Mouse (Mus musculus) spleen, postnatal 10 days (tissue): ENCODE results near the gene Larp4b.
A peak's percentile ranks its signal among the peaks of the same experiment; 100 is the strongest.

Experiments used
- DNase-seq, 2 experiments: peaks; one replicate each; pipeline ENCODE4 v3.0.0; 2021 to 2022; ENCODE audit warnings: low spot score in 2 of 2

Gene Larp4b

DNA sequence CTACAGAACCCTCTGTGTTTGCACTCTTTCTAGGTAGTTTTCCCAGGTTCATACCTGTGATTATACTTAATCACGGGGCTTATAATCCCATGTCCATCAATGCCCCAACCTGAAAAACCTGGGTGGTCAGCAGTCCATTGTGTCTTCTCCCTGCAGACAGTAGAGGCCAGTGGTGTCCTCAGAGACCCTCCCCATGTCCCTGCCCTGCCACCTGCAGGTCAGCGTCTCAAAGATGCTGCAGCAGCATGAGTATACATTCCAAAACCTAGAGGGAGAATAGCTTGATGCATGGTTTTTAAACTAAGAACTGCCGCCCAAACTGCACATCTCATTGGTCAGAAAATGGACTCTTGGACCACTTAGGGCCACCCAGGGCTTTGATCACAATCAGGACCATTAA lies 85.0 kb downstream of the Larp4b start:
- DNase-seq: no peak

DNA sequence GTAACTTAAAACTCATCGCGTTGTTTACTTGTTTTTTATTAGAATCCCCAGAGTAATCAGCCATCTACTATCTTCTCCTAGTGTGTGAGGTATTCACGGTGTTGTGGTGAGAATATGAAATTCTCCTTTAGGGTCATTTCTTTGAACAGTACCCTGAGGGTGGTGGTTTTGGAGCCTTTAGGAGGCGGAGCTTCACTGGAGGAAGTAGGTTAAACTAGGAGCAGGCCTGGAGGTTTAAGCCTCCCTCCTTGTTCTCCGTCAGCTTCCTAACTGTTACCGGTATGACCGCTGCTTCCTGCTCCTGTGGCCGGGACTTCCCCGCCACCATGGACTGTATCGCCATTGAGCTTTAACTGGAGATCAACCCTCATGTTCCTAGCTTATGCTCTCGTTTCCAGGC lies 86.5 kb downstream of the Larp4b start:
- no peak for DNase-seq

DNA sequence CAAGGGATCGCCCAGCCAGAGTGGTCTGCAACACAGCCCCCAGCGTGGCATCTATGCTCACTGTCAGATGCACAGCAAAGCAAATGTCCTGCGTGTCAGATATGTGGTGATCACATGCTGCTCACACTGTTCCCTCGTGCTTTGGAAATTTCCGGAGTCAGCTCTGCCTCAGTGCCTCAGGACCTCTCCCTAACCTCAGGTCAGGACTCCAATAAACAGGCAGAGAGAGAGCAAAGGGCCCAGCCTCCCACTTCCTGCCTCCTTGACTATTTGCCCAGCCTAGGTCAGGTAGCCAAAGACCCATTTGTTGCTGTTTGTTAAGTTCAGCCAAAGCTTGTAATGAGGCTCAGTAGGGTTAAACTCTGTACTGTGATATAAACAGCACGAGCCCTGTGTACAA lies 87.4 kb downstream of the Larp4b start:
- DNase-seq: no peak

GRCm38 (mm10) chr13:9181666-9182264 lies 88.1 kb downstream of the Larp4b start:
- DNase-seq: peak; percentile 36 to 84

GRCm38 (mm10) chr13:9184281-9184680 lies 90.6 kb downstream of the Larp4b start:
- peak in 1 of 2 experiments; percentile 10 for DNase-seq

- peak in 1 of 2 experiments; percentile 4 for DNase-seq
Observed at GRCm38 (mm10) chr13:9184716-9185115, 91.0 kb downstream of the Larp4b start.

DNA sequence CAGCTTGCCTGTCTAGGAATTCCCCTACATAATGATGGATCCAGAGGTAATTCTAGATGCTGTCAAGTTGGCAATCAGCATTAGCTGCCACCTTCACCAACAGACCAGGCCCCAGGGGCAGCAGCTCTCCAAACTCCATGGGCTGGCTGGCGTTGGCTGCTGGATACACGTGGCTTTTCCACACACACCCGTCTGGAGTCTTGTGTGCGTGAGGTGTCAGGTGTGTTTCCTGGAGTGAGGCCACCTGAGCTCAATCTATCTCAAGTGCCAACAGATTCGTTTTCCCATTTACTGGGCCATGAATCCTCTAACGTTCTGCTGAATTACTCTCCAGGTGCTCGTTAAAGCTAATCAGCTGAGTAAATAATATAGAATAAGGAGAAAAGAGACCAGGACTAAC lies 93.5 kb downstream of the Larp4b start:
- peak in 1 of 2 experiments; percentile 6 for DNase-seq

DNA sequence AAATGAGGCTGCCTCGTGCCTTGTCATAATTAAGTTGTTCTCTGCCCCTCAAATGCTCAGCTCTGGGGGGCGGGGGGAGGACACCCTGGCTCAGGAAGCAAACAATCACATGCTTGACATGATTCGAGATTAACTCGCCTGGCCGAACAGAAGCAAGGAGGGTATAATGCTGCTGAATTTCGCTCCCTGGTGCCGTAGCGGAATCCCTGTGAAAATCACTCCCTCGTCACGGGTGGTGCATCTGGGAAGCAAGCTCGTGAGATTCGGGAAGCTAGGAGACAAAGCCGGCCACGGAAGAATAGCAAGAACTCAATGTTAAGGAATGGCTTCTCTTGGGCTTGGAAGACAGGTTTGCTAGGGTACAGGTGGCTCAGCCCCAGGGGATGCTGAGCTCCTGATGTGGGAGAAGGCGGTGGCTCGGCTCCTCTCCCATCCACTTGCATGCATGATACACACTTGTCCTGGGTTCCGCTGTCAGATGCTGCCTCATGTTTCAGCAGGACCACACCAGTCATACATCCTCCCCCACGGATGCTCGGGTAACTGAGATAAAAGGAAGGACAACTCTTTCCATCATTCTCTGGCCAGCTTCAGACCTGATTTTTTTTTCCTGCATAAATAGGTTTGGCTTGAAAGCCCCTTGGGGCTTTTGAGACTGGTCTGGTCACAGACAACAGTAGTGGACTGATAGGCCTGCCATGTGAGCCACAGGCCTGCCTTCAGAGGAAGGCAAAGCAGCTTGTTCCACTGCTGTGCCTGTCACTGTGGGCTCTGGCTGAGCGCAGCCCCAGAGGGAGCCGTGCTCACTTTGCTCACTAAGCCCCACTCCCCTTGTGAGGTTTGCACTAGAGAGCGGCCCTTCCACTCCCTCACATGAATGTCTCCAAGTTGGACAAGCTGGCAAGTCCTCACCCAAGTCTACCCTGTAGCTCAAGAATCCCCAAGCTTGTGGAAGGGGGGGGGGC lies 94.2 kb downstream of the Larp4b start:
- peak in 1 of 2 experiments; percentile 10 for DNase-seq

GRCm38 (mm10) chr13:9189481-9189880 lies 95.8 kb downstream of the Larp4b start:
- DNase-seq: peak in 1 of 2 experiments; percentile 6

- peak in 1 of 2 experiments; percentile 13 for DNase-seq
Observed at GRCm38 (mm10) chr13:9191172-9192140, 97.8 kb downstream of the Larp4b start.

- DNase-seq: peak in 1 of 2 experiments; percentile 9
Observed at GRCm38 (mm10) chr13:9192797-9193330, 99.2 kb downstream of the Larp4b start.

DNA sequence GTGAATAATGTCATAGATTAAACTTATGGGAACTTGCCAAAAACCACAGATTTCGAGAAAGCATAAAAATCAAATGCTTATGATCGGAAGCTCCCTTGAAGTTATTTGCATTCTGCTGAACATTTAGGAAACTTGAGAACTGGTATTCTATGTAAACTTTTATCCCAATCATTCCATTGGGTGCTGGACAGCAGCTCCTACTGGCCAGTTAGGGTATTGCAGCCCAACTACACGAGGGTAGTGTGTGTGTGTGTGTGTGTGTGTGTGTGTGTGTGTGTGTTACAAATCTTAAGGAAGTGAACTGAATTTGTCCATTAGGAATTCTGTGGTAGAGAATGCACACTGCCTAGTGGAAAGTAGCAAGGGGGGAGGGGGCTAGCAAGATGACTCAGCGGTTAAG lies 101.0 kb downstream of the Larp4b start:
- peak in 1 of 2 experiments; percentile 48 for DNase-seq

GRCm38 (mm10) chr13:9195565-9195964 lies 101.9 kb downstream of the Larp4b start:
- DNase-seq: peak in 1 of 2 experiments; percentile 15

DNA sequence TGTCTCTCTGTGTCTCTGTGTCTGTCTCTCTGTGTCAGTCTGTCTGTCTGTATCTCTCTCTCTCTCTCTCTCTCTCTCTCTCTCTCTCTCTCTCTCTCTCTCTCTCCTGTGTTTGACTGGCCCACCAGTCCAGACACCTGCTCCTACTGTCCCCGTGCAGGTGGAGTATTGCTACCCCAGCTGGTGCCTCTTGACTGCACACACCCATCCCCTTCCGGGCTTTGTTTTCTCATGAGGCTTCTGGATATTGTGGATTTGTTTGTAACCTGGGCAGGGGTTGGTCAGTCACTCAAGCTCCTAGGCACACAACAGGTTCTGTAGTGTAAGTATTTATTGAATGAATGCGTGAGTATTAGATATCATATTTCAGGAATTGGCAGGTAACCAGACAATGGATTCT lies 104.4 kb downstream of the Larp4b start:
- DNase-seq: peak in 1 of 2 experiments; percentile 4

- peak in 1 of 2 experiments; percentile 13 for DNase-seq
Observed at GRCm38 (mm10) chr13:9198728-9199464, 105.2 kb downstream of the Larp4b start.

- DNase-seq: peak in 1 of 2 experiments; percentile 7
Observed at GRCm38 (mm10) chr13:9199465-9199844, 105.8 kb downstream of the Larp4b start.

DNA sequence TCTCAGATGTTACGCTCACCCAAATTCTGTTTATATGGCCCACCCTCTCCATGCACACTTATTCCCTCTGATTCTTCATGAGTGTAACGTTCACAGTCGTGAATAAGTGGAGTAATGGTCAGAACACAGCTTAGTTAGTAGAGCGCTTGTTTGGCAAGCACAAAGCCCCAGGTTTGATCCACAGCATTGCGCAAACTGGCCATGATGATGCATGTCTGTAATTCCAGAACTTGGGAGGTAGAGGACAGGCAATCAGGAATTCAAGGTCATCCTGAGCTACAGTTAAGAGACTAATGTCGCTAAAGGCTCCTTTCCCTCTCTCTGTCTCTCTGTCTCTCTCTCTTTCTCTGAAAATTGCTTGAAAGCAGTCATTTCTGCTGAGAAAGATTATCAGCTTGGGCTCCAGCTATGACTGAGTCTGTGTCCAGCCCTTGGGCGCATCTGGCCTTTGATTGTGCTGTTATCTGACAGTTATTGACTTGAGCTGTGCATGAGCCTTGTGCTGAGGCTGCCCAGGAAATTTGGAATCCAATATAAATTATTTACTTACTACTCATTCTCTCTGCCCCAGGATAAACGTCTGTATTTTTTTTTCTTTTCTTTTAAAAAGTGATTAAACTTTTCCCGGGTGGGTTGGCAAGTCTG lies 129.2 kb downstream of the Larp4b start:
- DNase-seq: no peak
